Mouse (Mus musculus) limb, embryonic 12.5 days (tissue): Measurements from ENCODE around the gene Rcn2. TPM values are rescaled to one million over a fixed set of nuclear protein-coding genes. Genes with fewer than 3 reads are reported as not detected.

Source experiments
- ATAC-seq: fragments of 200-750 bp; cut with Nextera tagmentation; 2 replicates; pipeline ENCODE4 v1.8.0; 2017; ENCODE audit warnings: low read depth, moderate TSS enrichment; ENCODE audit not compliant: insufficient number of reproducible peaks, insufficient read depth, low FRiP score, low TSS enrichment
- H3K27ac ChIP-seq: fragments of 300-500 bp; sonication (generic); 2 replicates; pipeline ENCODE4 v1.5.1; 2016; ENCODE audit warnings: mild to moderate bottlenecking, moderate library complexity
- H3K27me3 ChIP-seq: fragments of 300-500 bp; sonication (generic); 2 replicates; pipeline ENCODE4 v1.6.1; 2016; ENCODE audit warnings: mild to moderate bottlenecking, moderate library complexity
- H3K36me3 ChIP-seq: fragments of 300-500 bp; sonication (generic); 2 replicates; pipeline ENCODE4 v1.6.1; 2016; ENCODE audit warnings: mild to moderate bottlenecking, moderate library complexity
- H3K4me1 ChIP-seq: fragments of 300-500 bp; sonication (generic); replicated peaks from 2 replicates; pipeline ENCODE4 v1.6.1; 2016
- H3K4me2 ChIP-seq: fragments of 300-500 bp; sonication (generic); 2 replicates; pipeline ENCODE4 v1.6.1; 2016; ENCODE audit warnings: mild to moderate bottlenecking, moderate library complexity
- H3K4me3 ChIP-seq: fragments of 300-500 bp; sonication (generic); replicated peaks from 2 replicates; pipeline ENCODE4 v1.5.1; 2016; ENCODE audit warnings: mild to moderate bottlenecking
- H3K9ac ChIP-seq: fragments of 300-500 bp; sonication (generic); replicated peaks from 2 replicates; pipeline ENCODE4 v1.6.1; 2016; ENCODE audit warnings: mild to moderate bottlenecking, moderate library complexity
- H3K9me3 ChIP-seq: fragments of 300-500 bp; sonication (generic); 2 replicates; pipeline ENCODE4 v1.6.1; 2016; ENCODE audit warnings: mild to moderate bottlenecking, moderate library complexity
- WGBS: fragments of 180-500 bp; shearing (Covaris S2); methylation state at CpG from one replicate; pipeline ENCODE4 v1.1.7; 2016; 5-methylcytosine and 5-hydroxymethylcytosine counted together
- polyA plus RNA-seq: library from polyadenylated mRNA; unstranded; fragments of >200 nt; fragmentation: Nextera tagmentation; extraction: Ambion mirVana; gene quantifications from 2 replicates; pipeline ENCODE4 v1.2.1, GENCODE M21; 2016

Gene Rcn2
- polyA plus RNA-seq, 1 experiment from 2014 or later = 324 TPM

GRCm38 (mm10) chr9:56067964-56068363 lies 26.3 kb downstream of the Rcn2 start:
- H3K9me3 ChIP-seq = no peaks in the 10 kb centered on the region
- H3K36me3 ChIP-seq = peaks cover 56% of the 10 kb centered on the region
- 93% methylated on average over 4 of the region's 4 CpGs for WGBS
- H3K27me3 ChIP-seq = no peaks in the 10 kb centered on the region
- H3K4me2 ChIP-seq = no peak overlapping the region
- ATAC-seq = no peak
- no peak overlapping the region for H3K4me3 ChIP-seq
- no peak overlapping the region for H3K9ac ChIP-seq
- H3K4me1 ChIP-seq = no peaks in the 10 kb centered on the region; the same call in 1 of the 2 replicates
- H3K27ac ChIP-seq = no peak overlapping the region

GRCm38 (mm10) chr9:56068630-56069029 lies 27.0 kb downstream of the Rcn2 start:
- no peaks in the 10 kb centered on the region; the same call in 1 of the 2 replicates for H3K4me1 ChIP-seq
- no peaks in the 10 kb centered on the region for H3K9me3 ChIP-seq
- H3K4me2 ChIP-seq = no peak overlapping the region
- ATAC-seq = no peak
- peaks cover 50% of the 10 kb centered on the region for H3K36me3 ChIP-seq
- H3K27me3 ChIP-seq = no peaks in the 10 kb centered on the region
- H3K4me3 ChIP-seq = no peak overlapping the region
- no peak overlapping the region for H3K9ac ChIP-seq
- 92% methylated on average over 1 of the region's 1 CpGs for WGBS
- H3K27ac ChIP-seq = no peak overlapping the region

GRCm38 (mm10) chr9:56072861-56073260 lies 31.2 kb downstream of the Rcn2 start:
- Histone ChIP-seq H3K27me3 (no peaks in the 10 kb centered on the region), H3K9ac (no peak overlapping the region), H3K27ac (no peak overlapping the region), H3K9me3 (no peaks in the 10 kb centered on the region), H3K4me3 (no peak overlapping the region), H3K4me2 (no peak overlapping the region), H3K4me1 (peaks cover 20% of the 10 kb centered on the region), H3K36me3 (peaks cover 22% of the 10 kb centered on the region)
- WGBS = 61% methylated on average over 2 of the region's 2 CpGs
- no peak for ATAC-seq

- Histone ChIP-seq H3K27me3 (no peaks in the 10 kb centered on the region), H3K9ac (no peak overlapping the region), H3K9me3 (no peaks in the 10 kb centered on the region), H3K4me3 (no peak overlapping the region), H3K27ac (no peak overlapping the region), H3K36me3 (peaks cover 26% of the 10 kb centered on the region), H3K4me2 (no peak overlapping the region), H3K4me1 (peaks cover 20% of the 10 kb centered on the region)
- WGBS = 60% methylated on average over 12 of the region's 12 CpGs
- no peak for ATAC-seq
These were observed 33.2 kb downstream of the Rcn2 start for GRCm38 (mm10) chr9:56074863-56075262.

GRCm38 (mm10) chr9:56075264-56075663 lies 33.6 kb downstream of the Rcn2 start:
- Histone ChIP-seq H3K27me3 (no peaks in the 10 kb centered on the region), H3K4me3 (no peak overlapping the region), H3K36me3 (peaks cover 27% of the 10 kb centered on the region), H3K9ac (no peak overlapping the region), H3K27ac (peak overlapping the region; percentile 79), H3K9me3 (no peaks in the 10 kb centered on the region), H3K4me2 (no peak overlapping the region), H3K4me1 (peaks cover 20% of the 10 kb centered on the region)
- ATAC-seq = no peak
- 12% methylated on average over 4 of the region's 4 CpGs for WGBS

GRCm38 (mm10) chr9:56075901-56076620 lies 34.4 kb downstream of the Rcn2 start:
- Histone ChIP-seq H3K4me2 (no peak overlapping the region), H3K27me3 (no peaks in the 10 kb centered on the region), H3K4me1 (peaks cover 20% of the 10 kb centered on the region), H3K27ac (peak overlapping the region; percentile 79), H3K9me3 (no peaks in the 10 kb centered on the region), H3K9ac (no peak overlapping the region), H3K4me3 (no peak overlapping the region), H3K36me3 (peaks cover 27% of the 10 kb centered on the region)
- peak; percentile 17; the same call in 1 of the 2 replicates for ATAC-seq
- WGBS = 28% methylated on average over 7 of the region's 7 CpGs

- no peak overlapping the region for H3K9ac ChIP-seq
- no peak overlapping the region for H3K27ac ChIP-seq
- H3K4me3 ChIP-seq = no peak overlapping the region
- no peak for ATAC-seq
- H3K4me1 ChIP-seq = peaks cover 20% of the 10 kb centered on the region
- no peaks in the 10 kb centered on the region for H3K9me3 ChIP-seq
- no peaks in the 10 kb centered on the region for H3K27me3 ChIP-seq
- 87% methylated on average over 5 of the region's 5 CpGs for WGBS
- peaks cover 18% of the 10 kb centered on the region for H3K36me3 ChIP-seq
- no peak overlapping the region for H3K4me2 ChIP-seq
These were observed 37.9 kb downstream of the Rcn2 start for GRCm38 (mm10) chr9:56079587-56079986.

GRCm38 (mm10) chr9:56086524-56086923 lies 44.9 kb downstream of the Rcn2 start:
- Histone ChIP-seq H3K4me1 (peaks cover 17% of the 10 kb centered on the region), H3K4me2 (no peak overlapping the region), H3K9me3 (no peaks in the 10 kb centered on the region), H3K36me3 (no peaks in the 10 kb centered on the region), H3K27me3 (no peaks in the 10 kb centered on the region), H3K27ac (no peak overlapping the region), H3K9ac (no peak overlapping the region), H3K4me3 (no peak overlapping the region)
- no peak for ATAC-seq
- WGBS = 88% methylated on average over 5 of the region's 5 CpGs

GRCm38 (mm10) chr9:56089778-56090520 lies 48.3 kb downstream of the Rcn2 start, which contains the start of gene Pstpip1:
Pstpip1 (plus strand) TSS chr9:56089962.
- peak within 1 kb of the TSS; percentile 45 for H3K4me2 ChIP-seq
- H3K36me3 ChIP-seq = no peaks in the 10 kb centered on the region
- peaks cover 17% of the 10 kb centered on the region for H3K4me1 ChIP-seq
- peak within 1 kb of the TSS; percentile 86 for H3K27ac ChIP-seq
- 0 out of 2 replicates have a peak within 1 kb of the TSS, but pooled peaks have one; percentile 27 for H3K9ac ChIP-seq
- 0 out of 2 replicates have a peak within 1 kb of the TSS, but pooled peaks have one; percentile 4 for H3K4me3 ChIP-seq
- WGBS = 20% methylated on average over 22 of the region's 22 CpGs
- peak; percentile 63 for ATAC-seq
- no peaks in the 10 kb centered on the region for H3K9me3 ChIP-seq
- H3K27me3 ChIP-seq = no peaks in the 10 kb centered on the region

GRCm38 (mm10) chr9:56090546-56091225 lies 49.0 kb downstream of the Rcn2 start:
- ATAC-seq = no peak
- Histone ChIP-seq H3K27ac (peak overlapping the region; percentile 86; the same call in 1 of the 2 replicates), H3K4me2 (peak overlapping the region; percentile 45), H3K27me3 (no peaks in the 10 kb centered on the region), H3K9me3 (no peaks in the 10 kb centered on the region), H3K9ac (no peak overlapping the region), H3K36me3 (no peaks in the 10 kb centered on the region), H3K4me1 (peaks cover 17% of the 10 kb centered on the region), H3K4me3 (no peak overlapping the region)
- 54% methylated on average over 5 of the region's 5 CpGs for WGBS

GRCm38 (mm10) chr9:56092102-56092501 lies 50.5 kb downstream of the Rcn2 start:
- H3K27me3 ChIP-seq = no peaks in the 10 kb centered on the region
- H3K36me3 ChIP-seq = no peaks in the 10 kb centered on the region
- H3K4me3 ChIP-seq = no peak overlapping the region
- peaks cover 17% of the 10 kb centered on the region for H3K4me1 ChIP-seq
- H3K9me3 ChIP-seq = no peaks in the 10 kb centered on the region
- no peak overlapping the region for H3K27ac ChIP-seq
- ATAC-seq = no peak
- no peak overlapping the region for H3K9ac ChIP-seq
- 43% methylated on average over 2 of the region's 2 CpGs for WGBS
- H3K4me2 ChIP-seq = no peak overlapping the region
